Mouse (Mus musculus): ENCODE data around the gene Slc38a4.

Slc38a4 gene

DNA sequence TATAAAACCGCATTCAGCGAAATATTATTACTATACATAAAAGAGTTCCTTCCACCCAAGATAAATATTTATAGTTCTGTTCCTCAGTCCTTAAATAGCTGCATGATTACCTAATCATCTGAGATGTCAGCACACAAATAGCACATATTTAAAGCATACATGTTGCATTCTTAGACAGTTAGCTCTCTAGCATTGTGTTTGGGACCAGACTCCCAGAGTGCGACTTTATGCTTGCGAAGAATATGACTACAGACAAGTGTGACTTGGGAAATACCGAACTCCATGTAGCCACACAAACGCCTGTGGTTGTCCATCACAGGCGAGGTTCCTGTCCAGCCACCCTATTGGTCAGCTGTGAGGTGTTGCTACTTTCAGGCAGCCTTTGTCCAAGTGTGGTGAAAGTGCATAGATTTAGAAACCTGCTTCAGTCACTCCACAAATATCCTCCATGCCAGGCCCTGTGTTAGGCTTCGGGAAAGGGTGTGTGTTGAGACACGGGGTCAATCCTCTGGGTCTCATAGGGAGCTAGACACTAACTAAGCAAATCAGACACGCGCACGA is 40.6 kb downstream of the Slc38a4 start:
- no peak for DNase-seq (ENCODE audit: low spot score in 2 of 2)

DNA sequence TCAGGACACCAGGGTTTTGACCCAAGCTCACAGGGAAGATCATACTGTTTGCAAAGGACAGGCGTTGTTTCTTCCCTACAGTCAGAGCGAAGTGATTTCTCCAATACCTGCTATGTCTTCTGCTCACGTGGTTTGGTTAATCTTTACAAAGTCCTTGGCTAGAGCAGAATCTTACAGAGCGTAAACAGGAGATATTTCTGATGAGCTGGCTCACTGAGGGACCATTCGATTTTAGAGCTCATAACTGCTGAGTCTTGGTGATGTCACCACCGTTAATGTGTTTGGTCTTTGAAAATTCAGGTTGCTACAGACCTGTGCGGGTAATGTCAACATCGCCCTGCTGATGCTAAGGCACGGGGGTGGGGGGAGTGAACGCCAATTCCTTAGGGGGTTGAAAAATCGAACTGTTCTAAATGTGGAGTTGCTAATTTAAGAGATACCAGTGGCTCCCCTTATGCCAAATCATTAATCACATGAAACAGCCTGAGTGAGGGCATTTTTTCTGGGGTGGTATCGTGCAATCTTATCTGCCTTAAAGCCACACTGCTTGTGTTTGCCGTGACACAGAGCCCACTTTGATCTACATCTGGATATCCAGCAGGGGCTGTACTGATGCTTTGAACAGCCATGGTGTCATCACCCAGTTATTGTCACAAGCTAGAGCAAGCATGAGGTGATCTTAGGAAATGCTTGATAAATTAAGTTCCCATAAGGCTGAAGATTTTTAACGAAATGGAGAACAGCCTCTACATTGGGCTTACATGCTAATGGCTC is 44.0 kb downstream of the Slc38a4 start:
- no peak for DNase-seq (ENCODE audit: low spot score in 2 of 2)

GRCm38 (mm10) chr15:97009271-97009670 is 46.5 kb downstream of the Slc38a4 start:
- no peak for DNase-seq (ENCODE audit: low spot score in 2 of 2)

DNA sequence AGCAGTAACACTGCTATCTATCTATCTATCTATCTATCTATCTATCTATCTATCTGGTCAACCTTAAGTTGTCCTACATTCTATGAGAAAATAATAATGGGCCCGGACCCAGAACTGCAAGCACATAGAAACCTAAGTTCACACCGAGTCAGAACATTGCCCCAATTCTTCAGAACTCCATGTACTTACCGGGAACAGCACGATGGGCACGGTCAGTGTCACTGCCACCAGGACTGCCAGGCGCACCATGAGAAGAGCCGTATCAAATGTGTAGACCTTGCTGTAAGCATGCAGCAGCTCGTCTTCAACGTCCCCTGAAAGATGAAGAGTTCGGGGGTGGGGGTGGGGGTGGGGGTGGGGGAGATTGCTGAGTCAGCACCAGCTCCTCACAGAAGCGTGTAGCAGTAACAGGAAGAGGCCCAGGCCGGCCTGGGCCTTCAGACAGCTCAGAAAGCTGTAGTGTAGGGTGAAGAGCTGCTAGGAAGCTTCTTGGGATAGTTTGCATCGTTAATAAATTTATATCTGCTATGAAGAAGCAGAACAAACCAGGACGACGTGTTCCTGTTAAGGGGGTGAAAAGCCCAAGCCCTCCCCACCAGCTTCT is 50.0 kb downstream of the Slc38a4 start:
- no peak for DNase-seq (ENCODE audit: low spot score in 2 of 2)

GRCm38 (mm10) chr15:97004525-97004867 is 51.3 kb downstream of the Slc38a4 start:
- DNase-seq (ENCODE audit: low spot score in 2 of 2): no peak

- no peak for DNase-seq (ENCODE audit: low spot score in 2 of 2)
Measured at GRCm38 (mm10) chr15:97003851-97004524, 51.8 kb downstream of the Slc38a4 start.

DNA sequence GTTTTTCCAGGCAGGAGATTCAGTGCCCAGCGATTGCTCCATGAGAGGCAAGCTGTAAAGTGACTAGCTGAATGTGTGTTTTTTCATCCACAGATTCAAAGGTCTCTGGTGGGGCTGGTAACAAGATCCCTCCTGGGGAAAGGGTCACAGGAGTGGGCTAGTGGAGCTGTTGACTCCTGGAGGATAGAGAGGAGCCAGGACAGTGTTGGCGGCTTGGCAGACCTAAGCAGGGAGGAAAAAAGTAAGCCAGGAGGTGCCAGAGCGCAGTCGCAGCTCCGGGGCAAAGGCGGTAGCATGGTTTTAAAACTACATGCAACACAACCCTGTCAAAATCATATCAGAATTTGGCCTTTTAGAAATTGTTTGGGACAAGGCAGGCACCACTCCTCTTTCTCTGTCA is 52.6 kb downstream of the Slc38a4 start:
- DNase-seq (ENCODE audit: low spot score in 2 of 2): no peak

DNA sequence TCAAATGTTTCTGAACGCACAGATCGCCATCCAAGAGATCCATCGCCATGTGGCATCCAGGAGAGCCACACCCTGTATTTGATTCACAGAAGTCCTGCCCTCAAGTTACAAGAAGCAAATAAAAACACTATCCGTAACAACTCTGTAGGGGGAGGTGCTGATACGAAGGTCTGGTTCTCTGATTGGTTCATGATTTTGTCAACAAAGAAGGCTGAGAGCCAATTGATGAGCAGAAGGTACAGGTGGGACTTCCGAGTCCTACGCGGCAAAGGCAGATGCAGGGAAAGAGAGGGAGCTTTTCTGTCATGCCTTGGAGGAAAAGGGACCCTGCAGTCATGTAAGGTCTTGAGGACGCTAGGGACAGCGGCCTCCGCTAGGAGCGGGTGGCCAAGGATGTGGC is 53.0 kb downstream of the Slc38a4 start:
- DNase-seq (ENCODE audit: low spot score in 2 of 2): no peak

GRCm38 (mm10) chr15:97001886-97002285 is 53.9 kb downstream of the Slc38a4 start:
- no peak for DNase-seq (ENCODE audit: low spot score in 2 of 2)

- no peak for DNase-seq (ENCODE audit: low spot score in 2 of 2)
Measured at GRCm38 (mm10) chr15:97001416-97001815, 54.3 kb downstream of the Slc38a4 start.

- DNase-seq (ENCODE audit: low spot score in 2 of 2): no peak
Measured at GRCm38 (mm10) chr15:97000319-97001251, 55.2 kb downstream of the Slc38a4 start.

GRCm38 (mm10) chr15:96999401-96999800 is 56.4 kb downstream of the Slc38a4 start:
- DNase-seq (ENCODE audit: low spot score in 2 of 2): no peak

- no peak for DNase-seq (ENCODE audit: low spot score in 2 of 2)
Measured at GRCm38 (mm10) chr15:96985618-96986017, 70.1 kb downstream of the Slc38a4 start.

GRCm38 (mm10) chr15:96983581-96984330 is 72.0 kb downstream of the Slc38a4 start:
- no peak for DNase-seq (ENCODE audit: low spot score in 2 of 2)

GRCm38 (mm10) chr15:96975125-96975524 is 80.6 kb downstream of the Slc38a4 start:
- no peak for DNase-seq (ENCODE audit: low spot score in 2 of 2)

DNA sequence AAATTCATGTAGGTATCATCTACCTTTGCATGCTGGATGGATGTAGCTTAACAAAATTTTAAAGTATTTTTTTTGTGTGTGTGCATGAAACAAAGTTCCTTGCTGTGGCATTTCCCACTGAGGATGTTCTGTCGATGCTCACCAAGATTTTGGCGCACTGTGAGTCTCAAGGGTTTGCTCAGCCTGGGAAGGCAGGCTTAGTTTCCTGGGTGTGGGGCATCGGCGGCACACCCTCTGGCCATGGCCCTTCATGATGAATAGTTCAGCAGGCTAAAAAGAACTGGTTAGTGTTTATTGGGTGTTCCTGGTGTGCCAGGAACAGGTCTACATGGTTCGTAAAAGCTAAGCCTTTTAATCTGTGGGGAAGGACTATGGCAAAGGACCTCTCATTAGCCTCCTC is 81.6 kb downstream of the Slc38a4 start:
- DNase-seq (ENCODE audit: low spot score in 2 of 2): no peak

DNA sequence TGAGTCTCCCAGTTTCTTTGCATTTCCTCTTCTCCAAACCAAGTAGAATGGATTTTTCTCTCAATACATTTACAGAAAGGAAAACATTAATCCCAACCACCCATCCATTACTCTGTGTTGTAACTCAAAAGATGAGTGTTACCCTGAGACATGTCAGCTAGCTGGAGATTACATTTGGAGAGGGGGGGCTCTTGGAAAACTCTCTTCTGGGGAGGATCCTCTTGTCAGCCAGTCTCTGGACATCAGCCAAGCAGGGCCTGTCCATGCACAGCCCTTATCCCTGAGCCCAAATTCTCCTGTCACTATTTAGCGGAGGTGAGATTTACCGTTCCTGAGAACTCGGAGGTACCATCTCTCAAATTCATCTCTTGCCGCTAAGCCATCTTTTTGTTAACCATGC is 82.4 kb downstream of the Slc38a4 start:
- DNase-seq (ENCODE audit: low spot score in 2 of 2): no peak

DNA sequence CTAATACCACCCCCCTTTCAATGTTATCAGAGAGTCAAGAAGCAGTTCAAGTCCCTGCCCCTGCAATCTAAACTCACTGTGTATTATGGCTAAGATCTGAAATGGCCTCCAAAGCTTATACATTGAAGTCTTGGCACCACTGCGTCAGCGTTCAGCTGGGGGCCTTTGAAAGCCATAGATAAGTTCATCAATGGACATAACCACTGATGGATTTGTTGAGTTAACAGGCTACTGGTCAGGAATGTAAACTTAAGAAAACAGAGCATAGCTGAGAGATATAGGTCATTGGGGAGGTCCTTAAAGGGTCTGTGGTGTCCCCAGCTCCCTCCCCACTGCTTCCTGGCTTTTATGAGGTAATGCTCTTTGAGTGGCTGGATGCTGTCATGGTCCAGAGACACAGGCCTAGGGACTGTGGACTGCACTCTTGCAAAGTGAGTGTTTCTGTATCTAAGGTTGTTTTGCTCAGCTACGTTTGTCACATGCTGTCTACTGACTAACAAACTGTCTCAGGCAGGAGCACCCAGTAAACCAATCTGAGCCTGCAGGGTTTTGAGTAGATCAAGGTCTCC is 83.0 kb downstream of the Slc38a4 start:
- no peak for DNase-seq (ENCODE audit: low spot score in 2 of 2)

DNA sequence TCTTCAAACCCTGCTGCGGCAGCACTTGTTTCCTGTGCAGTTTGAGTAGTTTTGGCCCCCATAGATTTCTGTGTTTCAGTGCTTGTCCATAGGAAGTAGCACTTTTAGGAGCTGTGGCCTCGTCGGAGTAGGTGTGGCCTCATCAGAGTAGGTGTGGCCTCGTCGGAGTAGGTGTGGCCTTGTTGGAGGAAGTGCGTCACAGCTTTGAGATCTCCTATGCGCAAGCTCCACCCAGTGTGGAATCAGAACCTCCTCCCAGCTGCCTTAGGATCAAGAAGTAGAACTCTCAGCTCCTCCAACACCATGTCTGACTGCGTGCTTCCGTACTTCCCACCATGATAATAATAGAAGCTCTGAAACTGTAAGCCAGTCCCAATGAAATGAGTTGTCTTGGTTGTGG is 83.8 kb downstream of the Slc38a4 start:
- DNase-seq (ENCODE audit: low spot score in 2 of 2): no peak

GRCm38 (mm10) chr15:96969792-96970191 is 86.0 kb downstream of the Slc38a4 start:
- DNase-seq (ENCODE audit: low spot score in 2 of 2): no peak

DNA sequence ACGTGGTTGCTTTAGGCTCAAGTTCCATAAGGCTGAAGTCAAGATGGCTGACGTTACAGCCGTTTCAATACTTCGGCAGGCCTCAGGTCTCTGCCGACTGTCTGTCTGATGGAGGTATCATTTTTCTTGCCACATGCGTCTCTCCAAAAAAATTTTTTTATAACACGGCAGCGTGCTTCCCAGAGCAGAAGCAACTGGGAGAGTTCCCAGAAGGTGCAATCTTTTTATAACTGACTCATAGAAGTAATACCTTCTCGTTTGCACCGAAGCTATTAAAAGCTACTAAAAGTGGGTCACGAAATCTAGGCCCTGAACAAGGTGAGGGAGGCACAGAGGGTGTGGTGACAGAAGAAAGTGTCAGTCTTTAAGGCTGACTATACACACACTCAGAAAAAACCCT is 87.0 kb downstream of the Slc38a4 start:
- DNase-seq (ENCODE audit: low spot score in 2 of 2): no peak

Measured in frontal cortex, postnatal 25 days (tissue).